Mouse (Mus musculus) testis, adult 2 months (tissue): ENCODE measurements around the gene Med27. TPM values are rescaled to one million over a fixed set of nuclear protein-coding genes. Genes with fewer than 3 reads are reported as not detected.

Experiments used
- H3K27ac ChIP-seq: fragments of 200-500 bp; 2 replicates; pipeline ENCODE4 v1.5.1; 2012; ENCODE audit warnings: low read depth, low read length; ENCODE audit not compliant: control insufficient read depth, insufficient read depth
- H3K27me3 ChIP-seq: fragments of 200-500 bp; 2 replicates; pipeline ENCODE4 v1.6.1; 2012; ENCODE audit warnings: mild to moderate bottlenecking, low read length, moderate library complexity; ENCODE audit not compliant: control insufficient read depth, insufficient read depth
- H3K36me3 ChIP-seq: fragments of 200-500 bp; 2 replicates; pipeline ENCODE4 v1.6.1; 2012; ENCODE audit warnings: mild to moderate bottlenecking, low read length; ENCODE audit not compliant: control insufficient read depth, insufficient read depth
- H3K4me1 ChIP-seq: fragments of 200-500 bp; 2 replicates; pipeline ENCODE4 v1.6.1; 2012; ENCODE audit warnings: low read length; ENCODE audit not compliant: control insufficient read depth, insufficient read depth
- H3K4me3 ChIP-seq: fragments of 200-500 bp; 2 replicates; pipeline ENCODE4 v1.5.1; 2012; ENCODE audit warnings: low read depth, mild to moderate bottlenecking, low read length, moderate library complexity, mixed read lengths; ENCODE audit not compliant: control insufficient read depth
- CTCF ChIP-seq: fragments of 200-500 bp; IDR thresholded peaks from 2 replicates; pipeline ENCODE4 v1.5.1; 2012; ENCODE audit warnings: low read depth, mild to moderate bottlenecking, inconsistent platforms, low read length, moderate library complexity; ENCODE audit not compliant: control insufficient read depth, insufficient read depth, insufficient replicate concordance
- POLR2A ChIP-seq: fragments of 200-500 bp; IDR thresholded peaks from 2 replicates; pipeline ENCODE4 v1.6.1; 2012; ENCODE audit warnings: low read depth, mild to moderate bottlenecking, inconsistent platforms, low read length, moderate library complexity; ENCODE audit not compliant: control insufficient read depth
- polyA plus RNA-seq: library from polyadenylated mRNA; depleted of rRNA; stranded (reverse); fragments of >200 nt; gene quantifications from 2 replicates; pipeline ENCODE4 v1.2.3, GENCODE M21; 2012

Gene Med27
- polyA plus RNA-seq, 1 experiment, result 35.5 TPM

DNA sequence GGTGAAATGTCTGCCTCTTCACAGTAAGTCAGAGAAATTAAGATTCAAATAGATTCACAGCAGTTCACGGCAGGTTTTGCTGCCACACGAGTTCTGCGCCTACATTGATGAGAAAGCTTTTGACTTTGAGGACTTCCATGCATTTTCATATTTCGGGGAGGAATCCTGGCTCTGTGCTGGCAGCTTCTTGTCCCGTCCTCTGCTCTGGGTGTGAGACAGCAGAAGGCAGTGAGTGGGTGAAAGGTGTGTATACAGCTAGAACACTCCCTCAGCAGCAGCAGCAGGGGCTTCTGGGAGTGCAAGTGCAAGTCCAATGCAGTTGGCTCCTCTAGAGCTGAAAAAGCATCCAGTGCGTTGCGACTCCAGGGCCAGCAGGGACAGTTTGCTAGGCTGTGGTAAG, 53.6 kb downstream of the Med27 start:
- Histone ChIP-seq H3K27ac (no peak overlapping the region), H3K4me1 (no peaks in the 10 kb centered on the region), H3K4me3 (no peak overlapping the region), H3K27me3 (no peaks in the 10 kb centered on the region), H3K36me3 (no peaks in the 10 kb centered on the region)
- no peak for TF ChIP-seq POLR2A
- no peak for TF ChIP-seq CTCF

DNA sequence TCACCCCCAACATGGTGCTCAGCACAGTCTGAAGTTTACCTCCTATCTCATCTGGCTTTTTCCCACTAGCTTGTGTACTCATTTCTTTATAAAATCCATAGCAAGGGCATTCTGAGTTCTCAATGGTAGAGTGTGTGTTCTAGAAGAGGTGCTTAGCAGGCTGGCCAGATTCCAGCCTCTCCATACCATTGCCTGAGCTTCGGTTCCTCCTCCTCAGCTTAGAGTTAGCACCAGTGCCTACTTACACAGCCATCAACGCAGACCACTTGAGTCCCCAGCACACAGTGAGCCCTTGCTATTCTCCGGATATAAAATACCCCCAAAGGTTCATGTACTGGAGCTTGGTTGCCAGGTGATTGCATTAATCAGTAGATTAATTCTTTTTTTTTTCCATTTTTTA, 54.2 kb downstream of the Med27 start:
- TF ChIP-seq CTCF (no peak), POLR2A (no peak)
- Histone ChIP-seq H3K4me1 (no peaks in the 10 kb centered on the region), H3K27me3 (no peaks in the 10 kb centered on the region), H3K36me3 (no peaks in the 10 kb centered on the region), H3K4me3 (no peak overlapping the region), H3K27ac (no peak overlapping the region)

DNA sequence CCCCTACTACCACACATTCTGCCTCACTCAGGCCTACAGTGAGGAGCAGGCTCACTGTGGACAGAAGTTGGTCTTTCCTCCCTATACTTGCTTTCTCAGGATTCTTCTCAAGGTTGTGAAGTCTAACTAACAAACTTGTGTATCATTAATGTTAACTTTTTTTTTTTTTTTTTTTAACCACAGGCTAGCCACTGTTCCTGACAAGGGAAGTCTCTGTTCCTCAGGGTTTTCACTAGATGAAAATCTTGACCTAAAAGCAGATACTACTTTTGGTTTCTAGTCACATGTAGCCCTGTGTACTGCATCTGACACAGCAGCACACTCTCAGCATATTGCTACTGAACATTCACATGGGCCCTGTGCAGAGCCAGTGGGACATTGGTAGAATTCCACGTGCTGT, 55.2 kb downstream of the Med27 start:
- Histone ChIP-seq H3K27ac (no peak overlapping the region), H3K36me3 (no peaks in the 10 kb centered on the region), H3K4me1 (no peaks in the 10 kb centered on the region), H3K4me3 (no peak overlapping the region), H3K27me3 (no peaks in the 10 kb centered on the region)
- no peak for TF ChIP-seq CTCF
- TF ChIP-seq POLR2A, result no peak

DNA sequence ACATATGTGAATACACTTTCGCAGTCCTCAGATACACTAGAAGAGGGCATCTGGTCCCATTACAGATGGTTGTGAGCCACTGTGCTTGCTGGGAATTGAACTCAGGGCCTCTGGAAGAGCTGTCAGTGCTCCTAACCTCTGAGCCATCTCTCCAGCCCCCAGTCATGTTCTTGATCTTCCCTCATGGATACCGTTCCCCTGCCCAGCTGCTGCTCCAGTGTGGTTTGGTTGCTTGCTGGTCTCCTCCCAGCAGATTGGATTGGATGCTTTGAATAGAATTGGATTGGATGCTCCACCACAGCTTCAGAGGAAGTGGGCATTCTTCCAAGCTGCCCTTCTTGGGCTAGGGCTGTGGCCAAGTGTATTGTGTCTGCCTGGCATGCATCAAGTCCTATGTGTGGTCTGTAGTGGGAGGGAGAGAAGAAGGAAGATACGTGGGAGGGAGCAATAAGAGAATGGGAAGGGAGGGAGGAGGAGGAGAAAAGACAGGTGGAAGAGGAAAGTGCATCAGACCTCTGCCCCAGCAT, 56.0 kb downstream of the Med27 start:
- no peak overlapping the region for H3K27ac ChIP-seq
- TF ChIP-seq POLR2A (no peak), CTCF (no peak)
- no peaks in the 10 kb centered on the region for H3K27me3 ChIP-seq

DNA sequence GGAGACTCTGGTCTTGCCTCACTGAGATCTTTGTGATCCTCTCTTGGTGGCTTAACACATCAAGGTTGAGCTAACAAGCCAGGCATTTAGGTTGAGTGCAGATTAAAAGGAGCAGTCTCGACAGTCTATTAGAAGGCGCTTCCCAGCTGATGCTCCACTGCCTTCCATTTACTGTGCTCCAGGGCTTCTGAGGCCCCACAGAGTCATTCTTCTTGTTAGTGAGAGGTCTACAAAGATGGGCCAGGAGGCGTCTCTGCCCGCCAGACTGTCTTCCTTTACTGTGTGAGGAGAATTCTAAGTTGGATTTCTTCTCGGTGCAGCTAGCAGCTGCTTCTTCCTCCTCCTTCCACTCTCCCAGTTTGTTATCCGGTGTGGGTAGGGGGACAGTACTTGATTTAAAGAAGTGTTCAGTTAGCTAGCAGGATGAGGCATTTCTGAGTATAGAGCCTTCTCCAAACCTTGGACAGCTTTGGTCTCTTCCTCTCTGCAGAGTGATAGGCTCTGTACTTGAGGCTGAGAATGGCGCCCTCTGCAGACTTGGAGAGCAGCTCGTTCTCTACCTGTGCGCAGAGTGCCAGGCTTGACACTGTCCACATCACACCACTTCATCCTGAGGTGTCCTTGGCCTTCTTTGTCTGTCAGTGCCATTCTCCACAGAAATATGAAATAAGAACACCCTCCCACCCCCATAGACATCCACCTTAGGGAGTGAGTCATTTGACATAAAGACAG, 57.3 kb downstream of the Med27 start:
- Histone ChIP-seq H3K4me1 (no peaks in the 10 kb centered on the region), H3K27me3 (no peaks in the 10 kb centered on the region), H3K36me3 (no peaks in the 10 kb centered on the region), H3K4me3 (no peak overlapping the region), H3K27ac (no peak overlapping the region)
- no peak for TF ChIP-seq POLR2A
- no peak; the same call in 1 of the 2 replicates for TF ChIP-seq CTCF

More for the DNA sequence above, 56.0 kb downstream of the Med27 start:
- Histone ChIP-seq H3K4me3 (no peak overlapping the region), H3K36me3 (no peaks in the 10 kb centered on the region), H3K4me1 (no peaks in the 10 kb centered on the region)

DNA sequence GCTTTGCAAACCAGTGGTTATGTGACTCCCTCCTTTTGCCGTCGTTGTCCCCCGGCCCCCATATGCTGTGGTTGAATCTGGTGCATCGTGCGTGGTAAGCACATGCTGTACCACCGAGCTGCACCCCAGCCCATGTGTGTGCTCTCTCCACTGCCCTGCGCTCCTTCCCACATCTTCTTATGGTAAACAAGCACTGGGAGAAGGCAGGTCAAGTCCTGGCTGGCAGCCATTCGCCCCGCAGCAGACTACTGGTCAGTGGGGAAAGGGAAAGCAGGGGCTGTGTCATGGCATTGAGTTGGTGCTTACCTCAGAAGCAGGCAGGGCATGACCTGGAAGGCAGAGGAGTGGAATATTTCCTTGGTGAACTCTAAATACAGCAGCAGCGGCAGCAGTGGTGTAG, 58.3 kb downstream of the Med27 start:
- no peak for TF ChIP-seq POLR2A
- TF ChIP-seq CTCF, result no peak
- H3K27ac ChIP-seq, result no peak overlapping the region
- no peaks in the 10 kb centered on the region for H3K27me3 ChIP-seq
- H3K4me3 ChIP-seq, result no peak overlapping the region
- no peaks in the 10 kb centered on the region for H3K4me1 ChIP-seq
- H3K36me3 ChIP-seq, result no peaks in the 10 kb centered on the region

DNA sequence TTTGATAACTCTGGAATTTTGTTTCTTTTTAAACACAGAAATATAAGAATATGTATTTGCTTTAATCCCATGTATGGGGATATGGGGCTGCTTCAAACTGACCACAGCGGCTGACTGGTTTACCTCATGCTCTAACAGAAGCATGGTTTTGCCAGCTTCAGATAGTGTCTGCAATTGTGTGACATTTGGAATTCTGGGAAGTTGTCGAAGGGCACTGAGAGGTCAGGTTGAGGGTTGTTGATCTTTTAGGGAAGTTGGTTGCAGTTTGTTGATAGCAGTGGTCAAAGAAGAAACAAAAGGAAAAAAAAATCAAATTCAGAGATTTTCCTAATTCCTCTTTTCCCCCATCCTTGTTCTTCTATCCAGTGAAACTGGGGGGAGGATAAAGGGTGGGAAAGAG, 59.2 kb downstream of the Med27 start:
- no peaks in the 10 kb centered on the region for H3K36me3 ChIP-seq
- no peaks in the 10 kb centered on the region for H3K27me3 ChIP-seq
- TF ChIP-seq CTCF (no peak), POLR2A (no peak)
- H3K4me1 ChIP-seq, result no peaks in the 10 kb centered on the region
- H3K27ac ChIP-seq, result no peak overlapping the region
- no peak overlapping the region for H3K4me3 ChIP-seq

DNA sequence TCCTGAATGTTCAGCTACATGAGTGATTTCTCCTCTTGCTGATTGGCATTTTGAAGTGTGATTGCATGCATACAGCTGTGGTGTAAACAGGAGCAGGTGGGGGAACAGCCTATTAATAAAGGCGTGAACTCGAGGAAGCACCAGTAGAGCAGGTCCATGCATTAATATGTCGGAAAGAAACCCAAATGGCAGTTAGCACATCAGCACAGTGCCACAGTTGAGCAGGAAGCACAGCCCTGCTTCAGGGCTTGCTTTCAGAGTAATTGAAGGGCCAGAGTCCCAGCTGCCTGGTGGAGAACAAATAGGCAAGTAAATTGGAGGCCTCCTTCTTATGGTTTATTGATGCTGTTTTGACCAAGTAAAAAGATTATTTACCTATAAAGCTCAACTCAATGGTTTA, 60.7 kb downstream of the Med27 start:
- Histone ChIP-seq H3K27ac (no peak overlapping the region), H3K4me1 (no peaks in the 10 kb centered on the region), H3K4me3 (no peak overlapping the region), H3K36me3 (no peaks in the 10 kb centered on the region), H3K27me3 (no peaks in the 10 kb centered on the region)
- no peak for TF ChIP-seq CTCF
- TF ChIP-seq POLR2A, result no peak
